Mouse (Mus musculus): ENCODE results near the gene Tgif1. TPM values are rescaled to one million over a fixed set of nuclear protein-coding genes. Genes with fewer than 3 reads are reported as not detected.
"Not testable (repeated sequence)": the region's sequence is repeated elsewhere in the genome, so short reads cannot be mapped to it uniquely, and the experiment has no call there.

The Tgif1 gene
- total RNA-seq, 1 experiment from 2014 or later: 79.7 TPM

- ATAC-seq (replicated peaks; ENCODE audit: insufficient number of reproducible peaks, low FRiP score, low TSS enrichment, poor library complexity, severe bottlenecking): not testable (repeated sequence)
Measured at GRCm38 (mm10) chr17:70827463-70828179, 25.7 kb downstream of the Tgif1 start.

GRCm38 (mm10) chr17:70826227-70826626 lies 27.1 kb downstream of the Tgif1 start:
- ATAC-seq (replicated peaks; ENCODE audit: insufficient number of reproducible peaks, low FRiP score, low TSS enrichment, poor library complexity, severe bottlenecking): no peak

GRCm38 (mm10) chr17:70823083-70823482 lies 30.3 kb downstream of the Tgif1 start:
- no peak for ATAC-seq (replicated peaks; ENCODE audit: insufficient number of reproducible peaks, low FRiP score, low TSS enrichment, poor library complexity, severe bottlenecking)

- no peak for ATAC-seq (replicated peaks; ENCODE audit: insufficient number of reproducible peaks, low FRiP score, low TSS enrichment, poor library complexity, severe bottlenecking)
Measured at GRCm38 (mm10) chr17:70817862-70818451, 35.4 kb downstream of the Tgif1 start.

- ATAC-seq (replicated peaks; ENCODE audit: insufficient number of reproducible peaks, low FRiP score, low TSS enrichment, poor library complexity, severe bottlenecking): no peak
Measured at GRCm38 (mm10) chr17:70815001-70815400, 38.3 kb downstream of the Tgif1 start.

GRCm38 (mm10) chr17:70810795-70811194 lies 42.6 kb downstream of the Tgif1 start:
- ATAC-seq (replicated peaks; ENCODE audit: insufficient number of reproducible peaks, low FRiP score, low TSS enrichment, poor library complexity, severe bottlenecking): no peak

GRCm38 (mm10) chr17:70809776-70810175 lies 43.6 kb downstream of the Tgif1 start:
- ATAC-seq (replicated peaks; ENCODE audit: insufficient number of reproducible peaks, low FRiP score, low TSS enrichment, poor library complexity, severe bottlenecking): no peak

- ATAC-seq (replicated peaks; ENCODE audit: insufficient number of reproducible peaks, low FRiP score, low TSS enrichment, poor library complexity, severe bottlenecking): no peak
Measured at GRCm38 (mm10) chr17:70808837-70809236, 44.5 kb downstream of the Tgif1 start.

GRCm38 (mm10) chr17:70807885-70808284 lies 45.5 kb downstream of the Tgif1 start:
- ATAC-seq (replicated peaks; ENCODE audit: insufficient number of reproducible peaks, low FRiP score, low TSS enrichment, poor library complexity, severe bottlenecking): no peak

- ATAC-seq (replicated peaks; ENCODE audit: insufficient number of reproducible peaks, low FRiP score, low TSS enrichment, poor library complexity, severe bottlenecking): no peak
Measured at GRCm38 (mm10) chr17:70806600-70806999, 46.7 kb downstream of the Tgif1 start.

GRCm38 (mm10) chr17:70805866-70806265 lies 47.5 kb downstream of the Tgif1 start:
- no peak for ATAC-seq (replicated peaks; ENCODE audit: insufficient number of reproducible peaks, low FRiP score, low TSS enrichment, poor library complexity, severe bottlenecking)

GRCm38 (mm10) chr17:70802022-70802421 lies 51.3 kb downstream of the Tgif1 start:
- no peak for ATAC-seq (replicated peaks; ENCODE audit: insufficient number of reproducible peaks, low FRiP score, low TSS enrichment, poor library complexity, severe bottlenecking)

- ATAC-seq (replicated peaks; ENCODE audit: insufficient number of reproducible peaks, low FRiP score, low TSS enrichment, poor library complexity, severe bottlenecking): no peak
Measured at GRCm38 (mm10) chr17:70799266-70799665, 54.1 kb downstream of the Tgif1 start.

GRCm38 (mm10) chr17:70797773-70798045 lies 55.6 kb downstream of the Tgif1 start:
- no peak for ATAC-seq (replicated peaks; ENCODE audit: insufficient number of reproducible peaks, low FRiP score, low TSS enrichment, poor library complexity, severe bottlenecking)

- ATAC-seq (replicated peaks; ENCODE audit: insufficient number of reproducible peaks, low FRiP score, low TSS enrichment, poor library complexity, severe bottlenecking): no peak
Measured at GRCm38 (mm10) chr17:70796940-70797772, 56.2 kb downstream of the Tgif1 start.

GRCm38 (mm10) chr17:70795196-70795595 lies 58.1 kb downstream of the Tgif1 start:
- ATAC-seq (replicated peaks; ENCODE audit: insufficient number of reproducible peaks, low FRiP score, low TSS enrichment, poor library complexity, severe bottlenecking): no peak

GRCm38 (mm10) chr17:70794722-70795121 lies 58.6 kb downstream of the Tgif1 start:
- no peak for ATAC-seq (replicated peaks; ENCODE audit: insufficient number of reproducible peaks, low FRiP score, low TSS enrichment, poor library complexity, severe bottlenecking)

GRCm38 (mm10) chr17:70794291-70794690 lies 59.1 kb downstream of the Tgif1 start:
- ATAC-seq (replicated peaks; ENCODE audit: insufficient number of reproducible peaks, low FRiP score, low TSS enrichment, poor library complexity, severe bottlenecking): no peak
